Mouse (Mus musculus) CH12.LX (cell line): Measurements from ENCODE around the gene Nf1. TPM values are rescaled to one million over a fixed set of nuclear protein-coding genes. Genes with fewer than 3 reads are reported as not detected.

Source experiments
- DNase-seq: peaks from one replicate; pipeline ENCODE4 v3.0.0-alpha.2; 2013; ENCODE audit errors: extremely low read depth
- H3K27ac ChIP-seq: 2 replicates; pipeline ENCODE4 v1.5.1; 2012; ENCODE audit warnings: low read depth, mild to moderate bottlenecking, control low read depth, moderate library complexity; ENCODE audit not compliant: insufficient read depth
- H3K27me3 ChIP-seq: replicated peaks from 2 replicates; pipeline ENCODE3; 2012; ENCODE audit warnings: inconsistent platforms
- H3K36me3 ChIP-seq, 2 experiments: replicated peaks in 1 of 2; 2 replicates each; pipeline versions ENCODE3 to v1.6.1; 2012; ENCODE audit warnings: inconsistent platforms in 1 of 2, low read length in 1 of 2, mild to moderate bottlenecking in 1 of 2, mixed read lengths in 1 of 2, moderate library complexity in 1 of 2; ENCODE audit not compliant: control insufficient read depth in 1 of 2, insufficient read depth in 1 of 2
- H3K4me1 ChIP-seq, 2 experiments: 2 replicates each; pipeline ENCODE4 v1.6.1; 2012; ENCODE audit warnings: inconsistent platforms in 1 of 2, moderate library complexity in 1 of 2; ENCODE audit not compliant: insufficient read depth in 2 of 2, control insufficient read depth in 1 of 2
- H3K4me2 ChIP-seq: 2 replicates; pipeline ENCODE4 v1.6.1; 2012; ENCODE audit warnings: low read depth, mild to moderate bottlenecking, control low read depth; ENCODE audit not compliant: poor library complexity, insufficient read depth, severe bottlenecking
- H3K4me3 ChIP-seq, 3 experiments: fragments of 150-350 bp in 1 of 3; sonication (generic) in 1 of 3; replicated peaks in 1 of 3; 2 replicates each; pipeline versions ENCODE3 to v1.5.1; 2011 to 2012; ENCODE audit warnings: low read depth in 2 of 3, low read length in 2 of 3, mild to moderate bottlenecking in 2 of 3, moderate library complexity in 2 of 3, control low read depth in 1 of 3, improper control_type of control experiment in 1 of 3, inconsistent platforms in 1 of 3, mixed read lengths in 1 of 3; ENCODE audit not compliant: poor library complexity in 1 of 3
- H3K79me2 ChIP-seq: replicated peaks from 2 replicates; pipeline ENCODE4 v1.6.1; 2012; ENCODE audit warnings: mild to moderate bottlenecking, moderate library complexity; ENCODE audit not compliant: control insufficient read depth, poor library complexity, insufficient read depth, severe bottlenecking; ENCODE audit errors: extremely low read depth
- H3K9ac ChIP-seq: 2 replicates; pipeline ENCODE4 v1.6.1; 2012; ENCODE audit warnings: low read depth, mild to moderate bottlenecking, control low read depth, moderate library complexity; ENCODE audit not compliant: insufficient read depth
- H3K9me3 ChIP-seq: replicated peaks from 2 replicates; pipeline ENCODE3; 2012; ENCODE audit warnings: low read length, inconsistent platforms, mixed read lengths
- BHLHE40 ChIP-seq: IDR thresholded peaks from 2 replicates; pipeline ENCODE4 v1.6.1; 2011; ENCODE audit warnings: mild to moderate bottlenecking, low read depth, low read length, improper control_type of control experiment
- CHD1 ChIP-seq: IDR thresholded peaks from 2 replicates; pipeline ENCODE4 v1.6.1; 2012; ENCODE audit warnings: low read depth, low read length, improper control_type of control experiment, inconsistent platforms
- CHD2 ChIP-seq: IDR thresholded peaks from 2 replicates; pipeline ENCODE4 v1.6.1; 2011; ENCODE audit warnings: low read length, improper control_type of control experiment
- CTCF ChIP-seq, 2 experiments: IDR thresholded peaks in 1 of 2; conservative IDR thresholded peaks in 1 of 2; 2 replicates each; pipeline ENCODE4 v1.5.1; 2011 to 2012; ENCODE audit warnings: low read depth in 2 of 2, low read length in 2 of 2, improper control_type of control experiment in 1 of 2, inconsistent platforms in 1 of 2, mild to moderate bottlenecking in 1 of 2, moderate library complexity in 1 of 2
- E2F4 ChIP-seq: IDR thresholded peaks from 2 replicates; pipeline ENCODE4 v1.6.1; 2011; ENCODE audit warnings: low read depth, low read length, improper control_type of control experiment; ENCODE audit not compliant: insufficient replicate concordance
- ELF1 ChIP-seq: IDR thresholded peaks from 2 replicates; pipeline ENCODE4 v1.6.1; 2014; ENCODE audit warnings: low read depth, mild to moderate bottlenecking, inconsistent platforms, low read length, improper control_type of control experiment
- EP300 ChIP-seq: IDR thresholded peaks from 2 replicates; pipeline ENCODE4 v1.6.1; 2011; ENCODE audit warnings: low read length, improper control_type of control experiment
- ETS1 ChIP-seq: conservative IDR thresholded peaks from 2 replicates; pipeline ENCODE4 v1.6.1; 2012; ENCODE audit warnings: low read depth, mild to moderate bottlenecking, inconsistent platforms, low read length, improper control_type of control experiment, moderate library complexity
- GABPA ChIP-seq: IDR thresholded peaks from 2 replicates; pipeline ENCODE4 v1.6.1; 2012; ENCODE audit warnings: low read depth, low read length, improper control_type of control experiment, inconsistent platforms; ENCODE audit not compliant: insufficient replicate concordance
- HCFC1 ChIP-seq: IDR thresholded peaks from 2 replicates; pipeline ENCODE4 v1.6.1; 2012; ENCODE audit warnings: low read depth, mild to moderate bottlenecking, inconsistent platforms, low read length, improper control_type of control experiment
- IRF4 ChIP-seq: IDR thresholded peaks from 2 replicates; pipeline ENCODE4 v1.6.1; 2014; ENCODE audit warnings: low read depth, mild to moderate bottlenecking, inconsistent platforms, low read length, improper control_type of control experiment
- JUN ChIP-seq: IDR thresholded peaks from 2 replicates; pipeline ENCODE4 v1.6.1; 2011; ENCODE audit warnings: low read depth, mild to moderate bottlenecking, low read length, improper control_type of control experiment, moderate library complexity; ENCODE audit not compliant: insufficient read depth
- JUND ChIP-seq: conservative IDR thresholded peaks from 2 replicates; pipeline ENCODE4 v1.6.1; 2011; ENCODE audit warnings: low read depth, low read length, improper control_type of control experiment
- KAT2A ChIP-seq: IDR thresholded peaks from 2 replicates; pipeline ENCODE4 v1.6.1; 2012; ENCODE audit warnings: low read length, improper control_type of control experiment, inconsistent platforms; ENCODE audit not compliant: insufficient replicate concordance
- MAFK ChIP-seq: IDR thresholded peaks from 2 replicates; pipeline ENCODE4 v1.6.1; 2011; ENCODE audit warnings: low read length, improper control_type of control experiment; ENCODE audit not compliant: insufficient replicate concordance
- MAX ChIP-seq: IDR thresholded peaks from 2 replicates; pipeline ENCODE4 v1.6.1; 2011; ENCODE audit warnings: low read length, improper control_type of control experiment
- MAZ ChIP-seq: IDR thresholded peaks from 2 replicates; pipeline ENCODE4 v1.6.1; 2012; ENCODE audit warnings: low read depth, mild to moderate bottlenecking, inconsistent platforms, low read length, improper control_type of control experiment, moderate library complexity
- MEF2A ChIP-seq: IDR thresholded peaks from 2 replicates; pipeline ENCODE4 v1.6.1; 2014; ENCODE audit warnings: low read depth, mild to moderate bottlenecking, inconsistent platforms, low read length, improper control_type of control experiment, borderline replicate concordance
- MXI1 ChIP-seq: IDR thresholded peaks from 2 replicates; pipeline ENCODE4 v1.6.1; 2011; ENCODE audit warnings: mild to moderate bottlenecking, low read depth, low read length, improper control_type of control experiment
- MYC ChIP-seq: IDR thresholded peaks from 2 replicates; pipeline ENCODE4 v1.6.1; 2011; ENCODE audit warnings: low read depth, mild to moderate bottlenecking, improper control_type of control experiment, low read length
- NELFE ChIP-seq: IDR thresholded peaks from 2 replicates; pipeline ENCODE4 v1.6.1; 2011; ENCODE audit warnings: low read depth, low read length, improper control_type of control experiment
- NRF1 ChIP-seq: IDR thresholded peaks from 2 replicates; pipeline ENCODE4 v1.6.1; 2014; ENCODE audit warnings: low read depth, mild to moderate bottlenecking, inconsistent platforms, low read length, improper control_type of control experiment, moderate library complexity
- PAX5 ChIP-seq: IDR thresholded peaks from 2 replicates; pipeline ENCODE4 v1.6.1; 2012; ENCODE audit warnings: low read length, inconsistent platforms, mixed read lengths
- POLR2A ChIP-seq: IDR thresholded peaks from 2 replicates; pipeline ENCODE4 v1.6.1; 2011; ENCODE audit warnings: low read depth, mild to moderate bottlenecking, improper control_type of control experiment, low read length
- POLR2AphosphoS2 ChIP-seq: IDR thresholded peaks from 2 replicates; pipeline ENCODE4 v1.6.1; 2011; ENCODE audit warnings: low read depth, low read length, improper control_type of control experiment
- RAD21 ChIP-seq: IDR thresholded peaks from 2 replicates; pipeline ENCODE4 v1.6.1; 2011; ENCODE audit warnings: low read depth, mild to moderate bottlenecking, low read length, improper control_type of control experiment, moderate library complexity
- RCOR1 ChIP-seq: conservative IDR thresholded peaks from 2 replicates; pipeline ENCODE4 v1.6.1; 2012; ENCODE audit warnings: low read depth, mild to moderate bottlenecking, inconsistent platforms, low read length, improper control_type of control experiment
- SIN3A ChIP-seq: IDR thresholded peaks from 2 replicates; pipeline ENCODE4 v1.6.1; 2012; ENCODE audit warnings: low read length, improper control_type of control experiment, inconsistent platforms
- SMC3 ChIP-seq: IDR thresholded peaks from 2 replicates; pipeline ENCODE4 v1.6.1; 2011; ENCODE audit warnings: low read depth, low read length, improper control_type of control experiment
- TBP ChIP-seq: conservative IDR thresholded peaks from 2 replicates; pipeline ENCODE4 v1.6.1; 2011; ENCODE audit warnings: low read depth, low read length, improper control_type of control experiment
- TCF12 ChIP-seq: IDR thresholded peaks from 2 replicates; pipeline ENCODE4 v1.6.1; 2014; ENCODE audit warnings: low read depth, mild to moderate bottlenecking, inconsistent platforms, low read length, improper control_type of control experiment
- UBTF ChIP-seq: IDR thresholded peaks from 2 replicates; pipeline ENCODE4 v1.6.1; 2012; ENCODE audit warnings: low read depth, mild to moderate bottlenecking, inconsistent platforms, low read length, improper control_type of control experiment, moderate library complexity
- USF1 ChIP-seq: IDR thresholded peaks from 2 replicates; pipeline ENCODE4 v1.6.1; 2014; ENCODE audit warnings: low read depth, mild to moderate bottlenecking, inconsistent platforms, low read length, improper control_type of control experiment
- USF2 ChIP-seq: conservative IDR thresholded peaks from 2 replicates; pipeline ENCODE4 v1.6.1; 2011; ENCODE audit warnings: low read depth, low read length, improper control_type of control experiment
- ZC3H11A ChIP-seq: IDR thresholded peaks from 2 replicates; pipeline ENCODE4 v1.6.1; 2012; ENCODE audit warnings: low read depth, mild to moderate bottlenecking, inconsistent platforms, low read length, improper control_type of control experiment
- ZKSCAN1 ChIP-seq: IDR thresholded peaks from 2 replicates; pipeline ENCODE4 v1.6.1; 2012; ENCODE audit warnings: low read depth, inconsistent platforms, low read length, improper control_type of control experiment, borderline replicate concordance
- ZNF384 ChIP-seq: IDR thresholded peaks from 2 replicates; pipeline ENCODE4 v1.6.1; 2012; ENCODE audit warnings: low read depth, low read length, improper control_type of control experiment, inconsistent platforms
- dilution Hi-C: fragments of 300-500 bp; cut with MboI; formaldehyde crosslinking; loops from 2 replicates; pipeline ENCODE4 v1.14.3; 2020; ENCODE audit warnings: low sequenced_read_pairs; ENCODE audit not compliant: extremely low pct_unique_long_range_greater_than_20kb, extremely low pct_ligation_motif_present
- in situ Hi-C: fragments of 300-500 bp; cut with MboI; formaldehyde crosslinking; loops from 3 replicates; pipeline ENCODE4 v1.14.3; 2019; ENCODE audit warnings: low sequenced_read_pairs, low pct_ligation_motif_present, low pct_unique_long_range_greater_than_20kb, mixed read lengths
- polyA plus RNA-seq: library from polyadenylated mRNA; unstranded; fragments of >175 nt; gene quantifications from 2 replicates; pipeline ENCODE4 v1.2.1, GENCODE M21; 2012; ENCODE audit warnings: low read depth; ENCODE audit not compliant: insufficient read length
- total RNA-seq, 2 experiments: library from RNA; depleted of rRNA; stranded (reverse); fragments of 300-350 nt in 1 of 2; fragments of >200 nt in 1 of 2; gene quantifications; 2 replicates each; pipeline ENCODE4 v1.2.3; 2012 to 2014

The Nf1 gene
- total and polyA plus RNA-seq, 3 experiments = 7.3 to 19.5 (median 12.4) TPM

DNA sequence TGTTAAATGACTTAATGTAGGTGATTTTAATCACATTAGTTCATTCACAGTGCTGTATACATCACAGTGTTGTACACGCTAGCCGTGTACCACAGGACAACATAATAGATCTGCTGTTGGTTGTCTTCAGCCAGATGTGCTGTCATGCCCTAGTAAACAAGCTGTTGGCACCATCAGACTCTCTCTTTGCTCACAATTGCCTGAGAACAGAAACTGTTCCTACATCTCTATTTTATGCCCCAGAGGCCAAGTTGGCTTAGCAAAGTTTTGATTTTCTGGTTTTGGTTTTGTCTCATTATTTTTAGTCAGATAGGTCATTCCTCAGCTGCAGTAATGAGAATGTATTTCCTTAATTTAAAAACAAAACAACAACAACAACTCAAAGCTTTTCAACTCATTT, 190.2 kb downstream of the Nf1 start (continued):
- no peak for TF ChIP-seq E2F4
- peak; percentile 66; the same call in 1 of the 2 replicates for TF ChIP-seq JUN
- no peak for TF ChIP-seq RCOR1
- TF ChIP-seq ZC3H11A = no peak
- TF ChIP-seq POLR2AphosphoS2 = no peak
- no peak for TF ChIP-seq MYC
- TF ChIP-seq PAX5 = no peak
- no peak for TF ChIP-seq ELF1
- peak; percentile 11 for TF ChIP-seq SMC3
- no peak; the same call in 1 of the 2 replicates for TF ChIP-seq IRF4
- TF ChIP-seq ETS1 = peak; percentile 49
- TF ChIP-seq USF1 = no peak

- peak; percentile 95 for DNase-seq
- H3K27ac ChIP-seq = peak within 1 kb of the TSS; percentile 97
- TF ChIP-seq TBP (peak; percentile 97), ETS1 (peak; percentile 98), NELFE (peak; percentile 87), POLR2AphosphoS2 (peak; percentile 93), MEF2A (peak; percentile 86), BHLHE40 (peak; percentile 91), MAZ (peak; percentile 98), RAD21 (no peak; the same call in 1 of the 2 replicates), MAX (peak; percentile 75), GABPA (no peak), CHD2 (peak; percentile 64; the same call in 1 of the 2 replicates), HCFC1 (peak; percentile 44; the same call in 1 of the 2 replicates), RCOR1 (no peak), KAT2A (no peak), UBTF (no peak), E2F4 (peak; percentile 24; the same call in 1 of the 2 replicates), ZNF384 (0 out of 2 replicates have a peak, but pooled peaks have one; percentile 14), ZC3H11A (no peak), MAFK (0 out of 2 replicates have a peak, but pooled peaks have one; percentile 33), CTCF (conservative IDR thresholded peaks at IDR 0.05 in 1 of 2, IDR thresholded peaks at IDR 0.05 in 1 of 2; ENCODE audit: low read depth in 2 of 2, low read length in 2 of 2) (no peak), SIN3A (peak; percentile 97), USF2 (no peak), TCF12 (peak; percentile 92), JUND (peak; percentile 62), ZKSCAN1 (no peak), MXI1 (peak; percentile 95), CHD1 (peak; percentile 90; the same call in 1 of the 2 replicates), IRF4 (peak; percentile 76), POLR2A (peak; percentile 89), NRF1 (no peak; the same call in 1 of the 2 replicates), EP300 (peak; percentile 83)
These were observed 190.9 kb downstream of the Nf1 start, which contains the start of the genes Evi2 and Evi2a for GRCm38 (mm10) chr11:79530333-79530761. Gene Evi2 (minus strand): TSS chr11:79530589. Gene Evi2a (minus strand): TSS chr11:79530609.

More at GRCm38 (mm10) chr11:79530333-79530761, 190.9 kb downstream of the Nf1 start, which contains the start of the genes Evi2 and Evi2a:
- peak within 1 kb of the TSS; percentile 65 to 89 (median 78) for H3K4me3 ChIP-seq
- H3K36me3 ChIP-seq = peaks cover 15 to 47% of the 10 kb centered on the region in 2 experiments
- dilution Hi-C loops (no loop called here), in situ Hi-C loops (no loop called here)
- peak within 1 kb of the TSS; percentile 99 for H3K9ac ChIP-seq
- H3K4me2 ChIP-seq = peak within 1 kb of the TSS; percentile 83
- H3K79me2 ChIP-seq = peaks cover 22% of the 10 kb centered on the region
- H3K27me3 ChIP-seq = no peaks in the 10 kb centered on the region
- no peaks in the 10 kb centered on the region for H3K9me3 ChIP-seq
- peaks cover 17 to 51% of the 10 kb centered on the region in 2 experiments for H3K4me1 ChIP-seq
